Mouse (Mus musculus) heart, postnatal 36 days (tissue): Measurements from ENCODE around the gene Celf2. TPM values are rescaled to one million over a fixed set of nuclear protein-coding genes. Genes with fewer than 3 reads are reported as not detected.
A peak's percentile ranks its signal among the peaks of the same experiment; 100 is the strongest.

ENCODE experiments used
- DNase-seq, 2 experiments: peaks; one replicate each; pipeline ENCODE4 v3.0.0; 2021 to 2022
- intact Hi-C: fragments of 180-260 bp; cut with DNase I; formaldehyde crosslinking; loops from one replicate; pipeline ENCODE4 v1.15.1; 2025
- total RNA-seq, 2 experiments: library from RNA; stranded (reverse); gene quantifications; 2 replicates each; pipeline ENCODE4 v1.2.3; 2021

The Celf2 gene
- total RNA-seq, 2 experiments from 2014 or later: 68.4 to 73.2 TPM

DNA sequence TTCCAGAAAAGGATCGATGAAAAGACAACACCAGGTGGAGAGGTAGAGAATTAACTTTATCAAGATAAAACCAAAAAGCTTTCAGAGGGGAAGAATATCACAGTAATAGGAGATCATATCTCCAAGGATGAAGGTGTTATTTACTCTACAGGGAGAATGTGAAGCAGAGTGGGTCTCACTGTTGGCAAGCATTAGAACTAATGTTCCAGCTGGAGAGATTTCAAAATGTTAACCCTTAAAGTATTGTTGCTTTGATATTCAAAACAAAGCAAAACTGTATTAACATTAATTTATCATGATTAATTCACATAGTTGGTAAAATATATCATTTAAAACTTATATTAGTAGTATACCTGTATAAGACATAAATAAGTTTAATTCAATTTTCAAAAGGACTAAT lies 700.6 kb downstream of the Celf2 start:
- no peak for DNase-seq
- intact Hi-C loops: no loop called here

- intact Hi-C loops: no loop called here
- DNase-seq: no peak
Measured at GRCm38 (mm10) chr2:6796754-6797153, 712.6 kb downstream of the Celf2 start.

GRCm38 (mm10) chr2:6795995-6796588 lies 713.3 kb downstream of the Celf2 start:
- intact Hi-C loops: no loop called here

GRCm38 (mm10) chr2:6794858-6795257 lies 714.5 kb downstream of the Celf2 start:
- no peak for DNase-seq
- intact Hi-C loops: no loop called here

More at GRCm38 (mm10) chr2:6795995-6796588, 713.3 kb downstream of the Celf2 start:
- no peak for DNase-seq

- intact Hi-C loops: no loop called here
Measured at GRCm38 (mm10) chr2:6790876-6791275, 718.5 kb downstream of the Celf2 start.

DNA sequence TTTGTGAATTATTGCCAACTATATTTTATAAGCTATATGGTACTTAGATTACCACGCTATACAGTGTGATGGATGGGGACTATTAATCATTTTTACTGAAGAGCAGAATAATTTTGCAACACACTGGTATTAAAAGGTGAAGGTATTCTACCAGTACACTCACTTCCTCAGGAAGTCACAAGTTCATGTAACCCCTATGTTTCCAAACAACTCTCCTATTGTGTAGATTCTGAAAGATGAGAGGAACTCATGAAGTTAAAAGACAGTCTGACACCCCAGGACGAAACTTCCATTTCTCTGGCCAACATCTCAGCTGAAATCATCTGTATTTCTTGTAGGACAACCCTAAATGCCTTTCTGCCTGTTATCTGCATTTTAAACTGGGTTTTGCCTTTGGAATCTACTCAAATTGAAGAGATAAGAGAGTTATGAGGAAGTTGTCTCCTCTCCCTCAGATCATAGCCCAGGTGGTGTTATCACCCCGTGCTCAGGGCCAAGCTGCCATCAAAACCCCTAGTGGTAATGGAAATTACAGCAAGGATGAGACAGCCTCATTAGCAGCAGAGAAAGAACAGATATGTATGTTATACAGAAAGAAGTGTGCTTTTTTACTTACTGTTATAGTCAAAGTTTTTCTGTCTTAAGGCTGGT lies 722.7 kb downstream of the Celf2 start:
- DNase-seq: no peak
- intact Hi-C loops: no loop called here

More at GRCm38 (mm10) chr2:6790876-6791275, 718.5 kb downstream of the Celf2 start:
- no peak for DNase-seq

- no peak for DNase-seq
- intact Hi-C loops: no loop called here
Measured at GRCm38 (mm10) chr2:6770214-6770613, 739.1 kb downstream of the Celf2 start.

GRCm38 (mm10) chr2:6762381-6762780 lies 747.0 kb downstream of the Celf2 start:
- DNase-seq: peak in 1 of 2 experiments; percentile 10
- intact Hi-C loops: no loop called here

DNA sequence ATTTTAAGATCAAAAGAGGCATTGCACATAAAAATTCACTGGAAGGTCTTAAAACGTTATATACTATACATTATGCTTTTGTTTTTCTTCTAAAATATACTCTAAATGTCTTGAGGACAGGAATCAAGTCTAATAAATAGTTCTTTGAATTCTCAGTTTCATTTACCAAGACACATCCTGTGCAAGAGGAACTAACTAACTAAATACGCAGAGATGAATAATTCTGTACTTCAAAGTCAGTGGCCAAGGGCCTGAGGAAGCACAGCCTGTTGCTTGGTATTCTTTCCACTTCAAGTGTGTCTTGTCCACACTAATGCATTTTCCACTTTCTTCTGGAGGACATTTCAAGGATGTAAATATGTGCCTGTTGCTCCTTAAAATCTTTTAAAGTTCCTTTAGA lies 766.2 kb downstream of the Celf2 start:
- intact Hi-C loops: no loop called here
- DNase-seq: no peak

- intact Hi-C loops: no loop called here
- no peak for DNase-seq
Measured at GRCm38 (mm10) chr2:6739998-6740668, 769.2 kb downstream of the Celf2 start.

GRCm38 (mm10) chr2:6732026-6732425 lies 777.3 kb downstream of the Celf2 start:
- no peak for DNase-seq
- intact Hi-C loops: no loop called here

- no peak for DNase-seq
- intact Hi-C loops: no loop called here
Measured at GRCm38 (mm10) chr2:6730860-6731259, 778.5 kb downstream of the Celf2 start.

GRCm38 (mm10) chr2:6729984-6730383 lies 779.4 kb downstream of the Celf2 start:
- intact Hi-C loops: no loop called here
- DNase-seq: no peak

DNA sequence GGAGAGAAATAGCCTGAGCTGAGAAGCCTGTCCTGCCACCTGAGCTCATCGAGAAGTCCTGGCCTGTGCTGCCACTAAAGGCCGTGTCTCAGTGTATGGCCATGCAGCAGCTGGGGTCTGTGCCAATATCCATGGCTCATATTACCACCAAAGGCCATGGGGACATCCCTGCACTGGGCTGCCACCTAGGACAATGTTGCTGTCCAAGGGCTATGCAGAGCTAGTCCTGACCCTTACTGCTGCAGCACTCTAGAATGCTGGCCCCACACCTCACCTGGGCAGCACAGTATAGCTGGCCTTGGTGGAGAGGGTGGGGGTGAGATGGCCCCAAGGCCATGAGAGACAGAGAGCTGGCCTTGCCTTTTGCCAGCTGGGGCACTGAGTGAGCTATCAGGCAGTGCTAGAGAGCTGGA lies 780.5 kb downstream of the Celf2 start:
- no peak for DNase-seq
- intact Hi-C loops: no loop called here

DNA sequence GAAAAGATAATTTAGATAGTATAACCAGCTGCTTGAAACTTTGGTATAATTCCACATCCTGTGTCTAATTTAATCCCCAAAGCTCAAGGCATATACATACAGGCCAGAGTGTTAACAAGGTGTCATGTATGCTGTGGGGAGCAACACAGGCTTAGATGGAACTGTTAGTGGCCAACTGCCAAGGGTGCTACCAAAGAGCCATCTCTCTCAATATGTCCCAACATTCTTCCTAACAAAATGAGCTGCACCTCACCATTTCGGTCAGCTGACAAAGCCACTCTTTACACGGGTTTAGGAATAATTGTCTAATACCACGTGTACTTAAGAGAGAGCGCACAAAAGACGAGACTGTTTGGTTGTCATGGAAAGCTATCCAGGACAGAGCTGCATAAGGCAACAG lies 782.0 kb downstream of the Celf2 start:
- intact Hi-C loops: no loop called here
- DNase-seq: no peak

DNA sequence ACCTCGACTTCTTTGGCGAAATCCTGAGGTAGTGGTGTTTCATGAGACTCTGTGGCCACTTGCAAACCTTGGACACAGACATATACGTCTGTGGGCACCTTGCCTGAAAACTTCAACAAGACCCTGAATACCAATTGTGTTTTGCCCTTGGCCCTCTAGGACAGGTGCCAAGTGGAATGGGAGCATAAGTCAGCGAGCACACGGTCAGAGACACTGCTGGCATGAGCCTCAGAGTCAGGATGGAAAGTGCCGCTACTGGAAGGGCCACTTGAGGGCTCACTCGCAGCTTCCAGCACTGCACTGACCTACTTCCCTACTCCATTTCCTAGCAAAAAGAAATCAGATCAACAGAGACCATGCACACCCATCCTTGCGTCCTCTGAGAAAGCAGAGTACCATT lies 783.3 kb downstream of the Celf2 start:
- DNase-seq: no peak
- intact Hi-C loops: no loop called here

DNA sequence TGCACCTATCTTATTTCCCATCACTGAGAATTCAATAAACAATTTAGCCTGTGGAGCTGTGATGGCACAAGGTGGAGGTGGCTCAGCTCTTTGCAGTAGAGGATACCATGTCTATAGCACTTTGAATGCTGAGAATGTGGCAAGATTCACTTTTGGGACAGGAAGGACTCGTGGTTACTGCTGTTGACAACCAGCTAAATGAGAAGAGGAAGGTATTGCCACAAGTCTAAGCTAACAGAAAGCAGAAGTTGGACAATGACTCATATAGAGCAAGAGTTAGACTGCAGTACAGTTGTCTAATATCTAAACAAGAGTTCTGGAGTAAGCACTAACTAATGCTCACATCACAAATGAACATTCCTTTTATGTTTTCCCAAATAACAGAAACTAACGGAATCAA lies 785.8 kb downstream of the Celf2 start:
- no peak for DNase-seq
- intact Hi-C loops: no loop called here

DNA sequence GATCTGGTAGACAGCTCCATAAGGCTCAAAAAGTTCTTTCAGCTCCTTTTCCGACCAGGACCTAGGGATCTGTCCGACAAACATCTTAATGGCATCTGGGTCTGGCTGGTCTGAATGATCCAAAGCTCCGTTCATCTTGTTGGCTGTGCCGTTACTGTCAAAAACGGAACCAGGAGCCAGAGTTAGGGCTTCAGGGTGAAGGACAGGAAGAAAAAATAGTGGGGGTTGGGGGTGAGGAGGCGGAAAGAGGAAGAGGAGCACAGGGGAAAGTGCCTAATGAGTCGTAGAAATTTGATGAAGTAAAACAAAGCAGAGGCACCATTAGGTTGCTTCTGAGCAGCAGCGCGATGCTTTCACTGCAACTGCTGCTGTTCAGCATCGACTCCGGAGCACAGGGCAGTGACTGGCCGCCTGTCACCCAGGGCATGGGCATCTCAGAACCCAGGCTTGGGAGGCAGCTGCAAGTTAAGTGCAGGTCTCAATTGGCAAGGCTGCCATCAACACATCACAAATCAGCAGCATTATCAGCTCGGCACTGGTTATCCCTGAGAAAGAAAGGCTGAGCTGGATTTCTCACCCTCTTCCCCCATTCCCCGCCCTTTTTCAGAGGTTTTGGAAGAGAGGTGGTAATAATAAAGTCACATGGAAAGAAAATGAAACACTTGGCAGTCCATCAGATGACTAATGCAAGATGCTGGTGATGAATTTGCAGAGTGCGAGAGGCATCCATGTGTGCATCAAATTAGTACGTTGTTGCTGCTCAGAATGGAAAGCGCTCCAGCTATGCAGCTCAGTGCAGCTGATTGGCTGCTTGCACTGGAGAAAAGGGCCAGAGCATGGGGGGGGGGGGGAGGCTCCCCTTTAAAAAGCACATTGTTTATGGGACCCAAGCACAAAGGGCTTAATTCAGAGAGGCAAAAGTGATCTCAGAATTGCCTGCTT lies 787.6 kb downstream of the Celf2 start:
- DNase-seq: peak in 1 of 2 experiments; percentile 47
- intact Hi-C loops: no loop called here

DNA sequence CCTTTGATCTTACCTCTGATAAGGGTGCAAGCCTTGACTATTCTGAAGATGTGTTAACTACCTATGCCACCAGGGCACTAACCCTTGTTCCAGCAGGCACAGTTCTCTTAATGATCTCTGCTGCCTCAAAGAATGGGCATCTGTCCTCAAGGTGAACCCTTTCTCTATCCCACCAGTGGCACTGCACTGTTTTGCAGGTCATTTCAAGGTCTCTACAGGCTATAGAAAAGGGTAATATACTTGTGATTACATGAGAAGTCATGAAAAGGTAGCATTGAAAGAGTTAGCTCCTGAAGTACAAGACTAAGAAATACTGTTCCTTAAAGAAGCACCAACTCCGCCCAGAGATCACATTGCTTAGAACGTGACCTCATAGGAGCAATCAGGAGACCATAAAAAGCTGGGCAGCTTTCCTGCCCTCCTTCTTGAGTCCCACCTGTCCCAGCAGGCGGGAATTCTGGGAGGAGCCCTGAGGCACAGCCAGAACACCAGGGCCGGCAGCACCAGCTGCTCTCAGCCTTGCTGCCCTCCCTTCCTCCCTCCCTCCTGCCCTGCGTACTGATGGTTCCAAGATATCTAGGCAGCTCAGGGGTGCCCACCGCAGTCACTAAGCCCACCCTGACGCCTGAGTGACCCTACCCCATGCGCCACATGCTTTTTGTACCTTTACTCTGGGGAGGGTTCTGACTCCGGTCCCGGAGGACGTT lies 788.5 kb downstream of the Celf2 start:
- DNase-seq: peak; percentile 28 to 41
- intact Hi-C loops: no loop called here

- intact Hi-C loops: no loop called here
- no peak for DNase-seq
Measured at GRCm38 (mm10) chr2:6718864-6719263, 790.5 kb downstream of the Celf2 start.
